Mouse (Mus musculus) heart, embryonic 14.5 days (tissue): ENCODE results near the gene Sema3b. TPM values are rescaled to one million over a fixed set of nuclear protein-coding genes. Genes with fewer than 3 reads are reported as not detected.
A peak's percentile ranks its signal among the peaks of the same experiment; 100 is the strongest.

Experiments
- ATAC-seq: fragments of 200-750 bp; cut with Nextera tagmentation; 2 replicates; pipeline ENCODE4 v1.8.0; 2017; ENCODE audit warnings: low read depth, moderate TSS enrichment; ENCODE audit not compliant: insufficient number of reproducible peaks, insufficient read depth, low FRiP score
- H3K27ac ChIP-seq, 2 experiments: fragments of 200-500 bp in 1 of 2; fragments of 300-500 bp in 1 of 2; sonication (generic) in 1 of 2; replicated peaks in 1 of 2; 2 replicates each; pipeline ENCODE4 v1.5.1; 2012 to 2014; ENCODE audit warnings: low read depth in 2 of 2, low read length in 2 of 2, control low read depth in 1 of 2, mild to moderate bottlenecking in 1 of 2, mixed read lengths in 1 of 2; ENCODE audit not compliant: control insufficient read depth in 1 of 2, insufficient read depth in 1 of 2
- H3K27me3 ChIP-seq: fragments of 300-500 bp; sonication (generic); 2 replicates; pipeline ENCODE4 v1.6.1; 2014; ENCODE audit warnings: mild to moderate bottlenecking, low read length, control low read depth; ENCODE audit not compliant: control insufficient read depth, insufficient read depth
- H3K36me3 ChIP-seq: fragments of 300-500 bp; sonication (generic); 2 replicates; pipeline ENCODE4 v1.6.1; 2014; ENCODE audit warnings: mild to moderate bottlenecking, control low read depth, low read length, mixed read lengths; ENCODE audit not compliant: control insufficient read depth, insufficient read depth
- H3K4me1 ChIP-seq, 2 experiments: fragments of 200-500 bp in 1 of 2; fragments of 300-500 bp in 1 of 2; sonication (generic) in 1 of 2; 2 replicates each; pipeline ENCODE4 v1.6.1; 2012 to 2014; ENCODE audit warnings: low read length in 2 of 2, control low read depth in 1 of 2, mixed read lengths in 1 of 2; ENCODE audit not compliant: control insufficient read depth in 2 of 2, insufficient read depth in 2 of 2
- H3K4me2 ChIP-seq: fragments of 300-500 bp; sonication (generic); 2 replicates; pipeline ENCODE4 v1.6.1; 2014; ENCODE audit warnings: mild to moderate bottlenecking, low read length
- H3K4me3 ChIP-seq, 2 experiments: fragments of 200-500 bp in 1 of 2; fragments of 300-500 bp in 1 of 2; sonication (generic) in 1 of 2; 2 replicates each; pipeline ENCODE4 v1.5.1; 2012 to 2014; ENCODE audit warnings: low read length in 2 of 2, mild to moderate bottlenecking in 2 of 2, control low read depth in 1 of 2, low read depth in 1 of 2, moderate library complexity in 1 of 2; ENCODE audit not compliant: control insufficient read depth in 1 of 2, insufficient read depth in 1 of 2
- H3K9ac ChIP-seq: fragments of 300-500 bp; sonication (generic); 2 replicates; pipeline ENCODE4 v1.6.1; 2014; ENCODE audit warnings: mild to moderate bottlenecking, low read length
- H3K9me3 ChIP-seq: fragments of 300-500 bp; sonication (generic); 2 replicates; pipeline ENCODE4 v1.6.1; 2016; ENCODE audit warnings: low read length, control low read depth; ENCODE audit not compliant: control insufficient read depth
- WGBS: fragments of 180-500 bp; shearing (Covaris S2); extraction: QIAGEN DNeasy Blood & Tissue Kit; methylation state at CpG from one replicate; pipeline ENCODE4 v1.1.7; 2014; 5-methylcytosine and 5-hydroxymethylcytosine counted together
- polyA plus RNA-seq: library from polyadenylated mRNA; unstranded; fragments of >200 nt; fragmentation: Nextera tagmentation; extraction: Ambion mirVana; gene quantifications from 2 replicates; pipeline ENCODE4 v1.2.1, GENCODE M21; 2014

Sema3b gene
- polyA plus RNA-seq, 1 experiment from 2014 or later = 6.5 TPM

DNA sequence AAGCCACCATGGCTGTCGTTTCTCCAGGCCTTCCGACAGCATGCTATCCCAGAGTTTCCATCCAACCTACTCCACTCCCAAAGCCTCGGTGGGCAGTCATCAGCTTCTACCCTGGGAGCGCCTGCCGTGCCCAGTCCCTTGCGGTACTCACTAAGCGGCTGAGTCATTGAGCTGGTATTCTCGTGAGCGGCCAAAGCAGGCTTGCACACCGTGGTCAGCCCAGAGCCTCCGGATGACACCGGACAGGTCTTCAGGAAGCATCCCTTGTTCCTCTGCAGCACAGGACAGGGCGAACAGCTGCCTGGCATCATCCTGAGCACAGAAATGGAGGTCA is 10.5 kb upstream of the Sema3b start:
- Histone ChIP-seq H3K4me2 (peak overlapping the region; percentile 47), H3K4me1 (peaks cover 36 to 61% of the 10 kb centered on the region in 2 experiments), H3K9ac (peak overlapping the region; percentile 53), H3K27ac (peak overlapping the region; percentile 94 to 97), H3K4me3 (no peak overlapping the region), H3K9me3 (no peaks in the 10 kb centered on the region), H3K27me3 (no peaks in the 10 kb centered on the region), H3K36me3 (peaks cover 87% of the 10 kb centered on the region)
- 15% methylated on average over 13 of the region's 13 CpGs for WGBS
- no peak for ATAC-seq

DNA sequence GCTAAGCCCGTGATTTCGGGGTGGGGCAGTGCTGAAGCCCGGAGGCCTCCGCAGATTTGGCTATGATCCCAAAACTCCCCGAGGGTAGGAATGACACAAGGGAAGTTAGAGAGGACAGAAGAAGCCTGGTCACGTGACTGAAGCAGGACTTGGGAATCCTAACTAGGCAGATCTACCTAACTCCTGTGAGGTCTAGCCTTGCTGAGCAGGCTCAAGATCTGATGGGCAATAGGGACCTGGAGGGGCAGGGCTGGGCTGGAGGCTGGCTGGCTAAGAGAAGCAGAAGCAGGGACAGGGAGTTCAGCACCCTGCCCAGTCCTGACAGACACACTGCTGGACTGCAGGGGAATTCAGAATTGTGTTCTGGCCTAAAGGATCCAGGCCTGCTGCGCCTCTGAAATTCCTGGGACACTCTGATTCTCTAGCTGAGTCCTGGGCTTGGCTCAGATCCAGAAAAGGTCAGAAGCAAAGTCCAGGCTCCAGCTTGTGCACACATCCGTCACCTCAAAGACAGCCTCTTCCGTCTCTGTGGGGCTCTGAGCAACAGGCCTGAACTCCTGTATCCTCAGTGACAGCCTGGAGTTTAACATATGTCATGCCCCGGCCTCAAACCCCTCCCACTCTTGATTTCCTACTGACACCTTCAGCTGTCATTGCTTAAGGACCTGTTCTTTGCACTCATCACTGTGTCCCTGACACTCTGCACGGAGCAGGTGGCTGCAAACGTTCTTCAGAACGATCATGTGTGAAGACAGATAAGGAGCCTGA is 9.9 kb upstream of the Sema3b start:
- Histone ChIP-seq H3K36me3 (peaks cover 87% of the 10 kb centered on the region), H3K4me2 (peak overlapping the region; percentile 4), H3K9ac (peak overlapping the region; percentile 56), H3K9me3 (no peaks in the 10 kb centered on the region), H3K27ac (peak overlapping the region; percentile 94 to 97), H3K4me3 (no peak overlapping the region), H3K4me1 (peaks cover 33 to 56% of the 10 kb centered on the region in 2 experiments), H3K27me3 (no peaks in the 10 kb centered on the region)
- peak; percentile 82 for ATAC-seq
- WGBS = 5% methylated on average over 13 of the region's 13 CpGs

DNA sequence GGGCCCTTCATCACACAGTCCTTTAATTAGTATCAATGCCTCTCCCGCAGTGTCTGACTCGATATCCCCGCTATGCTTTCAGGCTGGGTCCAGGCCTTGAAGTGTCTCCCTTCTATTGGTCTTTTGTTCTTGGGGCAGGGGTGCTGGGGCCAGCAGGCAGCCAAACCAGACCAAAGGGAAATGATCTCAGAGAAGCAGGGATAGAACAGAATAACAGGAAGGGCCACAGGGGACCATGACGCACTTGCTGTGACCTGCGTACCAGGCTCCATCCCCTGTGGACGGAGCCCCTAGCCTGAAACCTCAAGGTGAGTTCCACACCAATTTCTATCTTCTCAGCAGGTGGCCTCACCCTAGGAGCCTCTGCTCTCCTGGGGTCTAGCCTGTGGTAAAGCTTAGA is 9.1 kb upstream of the Sema3b start:
- 62% methylated on average over 6 of the region's 6 CpGs for WGBS
- Histone ChIP-seq H3K4me3 (no peak overlapping the region), H3K4me1 (peaks cover 31 to 51% of the 10 kb centered on the region in 2 experiments), H3K36me3 (peaks cover 82% of the 10 kb centered on the region), H3K27me3 (no peaks in the 10 kb centered on the region), H3K9me3 (no peaks in the 10 kb centered on the region), H3K4me2 (peak overlapping the region; percentile 4), H3K9ac (peak overlapping the region; percentile 56), H3K27ac (peak overlapping the region; percentile 94 to 97)
- ATAC-seq = no peak

DNA sequence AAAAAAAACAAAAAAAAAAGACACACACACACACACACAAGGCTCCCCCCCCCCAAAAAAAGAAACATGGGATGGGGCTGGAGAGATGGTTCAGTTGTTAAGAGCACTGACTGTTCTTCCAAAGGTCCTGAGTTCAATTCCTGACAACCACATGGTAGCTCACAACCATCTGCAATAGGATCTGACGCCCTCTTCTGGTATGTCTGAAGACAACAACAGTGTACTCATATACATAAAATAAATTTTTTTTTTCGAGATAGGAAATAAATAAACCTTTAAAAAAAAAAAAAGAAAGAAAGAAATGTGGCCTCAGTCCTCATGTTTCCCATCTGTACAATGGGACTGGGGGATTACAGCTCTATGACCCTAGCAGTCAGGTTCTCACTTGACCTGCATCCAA is 8.4 kb upstream of the Sema3b start:
- Histone ChIP-seq H3K9me3 (no peaks in the 10 kb centered on the region), H3K27ac (peak overlapping the region; percentile 94 to 97), H3K36me3 (peaks cover 76% of the 10 kb centered on the region), H3K4me1 (peaks cover 31 to 54% of the 10 kb centered on the region in 2 experiments), H3K4me3 (no peak overlapping the region), H3K4me2 (no peak overlapping the region), H3K9ac (no peak overlapping the region; the same call in 1 of the 2 replicates), H3K27me3 (no peaks in the 10 kb centered on the region)
- ATAC-seq = no peak
- WGBS = 68% methylated on average over 2 of the region's 2 CpGs

DNA sequence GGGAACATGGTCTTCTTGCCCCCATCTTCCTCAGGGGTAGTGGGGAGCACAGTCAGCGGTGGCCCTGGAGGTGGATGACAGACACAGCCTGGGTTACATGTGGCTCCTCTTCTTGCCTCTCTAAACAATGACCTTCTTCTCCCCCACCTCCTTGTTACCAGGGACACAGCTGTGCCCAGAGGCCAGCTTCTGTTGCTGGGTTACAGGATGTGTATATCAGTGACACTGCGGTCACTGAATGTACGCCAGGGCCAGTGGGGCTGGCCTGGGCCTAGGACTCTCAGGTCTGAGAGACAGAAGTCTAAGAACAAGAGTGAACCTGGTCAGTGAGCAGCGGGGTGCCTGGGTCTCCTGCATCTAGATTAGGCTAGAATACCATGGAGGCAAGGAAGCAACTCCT is 6.0 kb upstream of the Sema3b start:
- WGBS = 61% methylated on average over 4 of the region's 4 CpGs
- Histone ChIP-seq H3K4me1 (peaks cover 39 to 58% of the 10 kb centered on the region in 2 experiments), H3K27ac (peak overlapping the region in 1 of 2 experiments; percentile 94; a peak in 1 of 4 replicates), H3K4me2 (no peak overlapping the region), H3K9ac (0 out of 2 replicates have a peak overlapping the region, but pooled peaks have one; percentile 34), H3K27me3 (no peaks in the 10 kb centered on the region), H3K9me3 (no peaks in the 10 kb centered on the region), H3K36me3 (peaks cover 63% of the 10 kb centered on the region), H3K4me3 (no peak overlapping the region)
- no peak for ATAC-seq

DNA sequence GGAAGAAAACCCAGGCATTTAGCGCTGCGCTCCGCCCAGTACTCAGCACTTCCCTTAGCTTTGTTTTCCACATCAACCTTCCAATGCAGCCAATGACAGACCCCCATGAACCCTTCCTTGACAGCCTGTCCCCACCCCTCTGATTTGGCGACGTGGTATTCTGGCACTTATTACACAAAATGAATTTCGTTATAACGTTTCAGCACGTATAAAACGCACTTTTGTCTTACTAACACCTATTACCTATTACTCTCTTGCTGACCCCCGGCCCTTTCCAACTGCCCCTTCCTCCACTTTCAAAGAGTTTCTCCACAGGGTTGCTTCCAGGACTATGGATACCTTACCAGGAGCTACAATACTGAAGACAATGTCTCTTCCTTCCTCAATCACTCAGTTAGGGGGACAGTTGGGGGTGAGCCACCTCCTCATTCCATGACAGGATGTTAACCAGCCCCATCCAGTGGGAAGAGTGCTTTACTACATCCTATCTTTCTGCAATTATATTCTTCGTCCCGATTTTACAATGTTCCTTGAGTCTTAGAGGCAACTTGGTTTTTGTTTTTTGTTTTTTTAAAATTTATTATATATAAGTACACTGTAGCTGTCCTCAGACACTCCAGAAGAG is 4.0 kb upstream of the Sema3b start:
- peak overlapping the region; percentile 62 to 94 for H3K27ac ChIP-seq
- no peak for ATAC-seq

DNA sequence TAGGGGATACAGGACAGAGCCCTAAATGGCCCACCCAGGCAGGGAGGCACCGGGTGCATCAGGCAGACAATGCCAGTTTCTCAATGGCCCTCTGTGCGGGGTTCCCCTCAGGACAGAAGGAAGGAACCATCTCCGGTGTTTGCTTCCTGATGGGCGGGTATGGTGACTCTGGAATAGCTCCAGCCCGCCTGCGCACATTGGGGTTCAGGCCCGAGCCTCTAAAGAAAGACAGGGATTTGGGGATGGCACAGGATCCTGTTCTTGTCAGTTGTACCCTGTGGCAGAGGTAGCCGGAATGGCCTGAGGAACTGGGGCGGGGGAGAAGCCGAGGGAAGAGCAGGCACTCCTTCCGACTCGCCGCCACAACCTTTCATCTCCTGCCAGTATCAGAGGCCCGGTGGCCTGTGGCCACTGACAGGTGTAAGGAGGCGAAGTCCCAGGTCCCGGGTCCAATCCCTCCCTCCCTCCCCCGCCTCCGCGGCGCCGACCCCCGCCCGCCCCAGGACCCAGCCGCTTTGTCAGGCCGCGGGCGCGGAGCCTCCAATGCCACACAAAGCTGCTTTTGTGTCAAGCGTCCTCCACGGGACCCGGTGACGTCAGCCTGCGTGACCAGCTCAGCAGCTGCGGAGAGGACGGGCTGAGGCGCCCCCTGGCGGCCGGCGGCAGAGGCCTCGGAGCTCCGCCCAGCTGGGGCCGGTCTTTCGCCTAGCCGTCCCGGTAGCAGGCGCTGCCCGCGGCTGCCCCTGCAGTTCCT is 3.3 kb upstream of the Sema3b start:
- peak overlapping the region; percentile 31 to 33 for H3K4me3 ChIP-seq
- H3K27me3 ChIP-seq = no peaks in the 10 kb centered on the region
- peak; percentile 87 for ATAC-seq
- peaks cover 39% of the 10 kb centered on the region for H3K36me3 ChIP-seq
- no peaks in the 10 kb centered on the region for H3K9me3 ChIP-seq
- peak overlapping the region; percentile 70 for H3K4me2 ChIP-seq
- H3K9ac ChIP-seq = peak overlapping the region; percentile 80
- peak overlapping the region; percentile 86 to 94 for H3K27ac ChIP-seq
- WGBS = 6% methylated on average over 39 of the region's 48 CpGs
- peaks cover 38 to 61% of the 10 kb centered on the region in 2 experiments for H3K4me1 ChIP-seq

More for the DNA sequence above, 4.0 kb upstream of the Sema3b start:
- 0 out of 4 replicates have a peak overlapping the region, but pooled peaks of 1 of the 2 experiments have one; percentile 21 for H3K4me3 ChIP-seq
- H3K4me1 ChIP-seq = peaks cover 35 to 58% of the 10 kb centered on the region in 2 experiments
- H3K9me3 ChIP-seq = no peaks in the 10 kb centered on the region
- no peaks in the 10 kb centered on the region for H3K27me3 ChIP-seq
- WGBS = 11% methylated on average over 12 of the region's 12 CpGs
- H3K4me2 ChIP-seq = peak overlapping the region; percentile 70
- H3K9ac ChIP-seq = peak overlapping the region; percentile 56
- H3K36me3 ChIP-seq = peaks cover 45% of the 10 kb centered on the region
